Mouse (Mus musculus): ENCODE data around the gene Olfr284. TPM values are rescaled to one million over a fixed set of nuclear protein-coding genes. Genes with fewer than 3 reads are reported as not detected.
A peak's percentile ranks its signal among the peaks of the same experiment; 100 is the strongest.

Gene Olfr284
- polyA plus RNA-seq, 1 experiment from 2014 or later, result not detected

GRCm38 (mm10) chr15:98315703-98316102 is 25.1 kb downstream of the Olfr284 start:
- no peak for DNase-seq (ENCODE audit: low spot score)

GRCm38 (mm10) chr15:98295628-98296551 is 44.9 kb downstream of the Olfr284 start, which contains the start of gene Zfp641:
TSS of gene Zfp641 (minus strand) at chr15:98296161.
- H3K4me3 ChIP-seq (ENCODE audit: low read depth, low read length), result peak within 1 kb of the TSS; percentile 58
- no peaks in the 10 kb centered on the region for H3K36me3 ChIP-seq (ENCODE audit: control insufficient read depth, insufficient read depth, low read length)
- H3K27ac ChIP-seq (replicated peaks), result no peak within 1 kb of the TSS
- no peaks in the 10 kb centered on the region for H3K4me1 ChIP-seq (replicated peaks; ENCODE audit: control insufficient read depth, insufficient read depth)
- no peaks in the 10 kb centered on the region for H3K9me3 ChIP-seq (ENCODE audit: control insufficient read depth, low read length)
- peak; percentile 50 for DNase-seq (ENCODE audit: low spot score)
- ATAC-seq (ENCODE audit: low FRiP score, low TSS enrichment), result peak; percentile 63
- 3% methylated on average over 39 of the region's 60 CpGs for WGBS
- H3K27me3 ChIP-seq (ENCODE audit: control insufficient read depth, insufficient read depth, low read length), result no peaks in the 10 kb centered on the region
- H3K9ac ChIP-seq (ENCODE audit: low read length), result peak within 1 kb of the TSS; percentile 64
- no peak for TF ChIP-seq CTCF (IDR thresholded peaks at IDR 0.05; ENCODE audit: low read depth)
- no peak for TF ChIP-seq EP300 (optimal IDR thresholded peaks at IDR 0.05)
- H3K4me2 ChIP-seq (replicated peaks; ENCODE audit: low read depth), result peak within 1 kb of the TSS; percentile 95

More at GRCm38 (mm10) chr15:98315703-98316102, 25.1 kb downstream of the Olfr284 start:
- TF ChIP-seq EP300 (optimal IDR thresholded peaks at IDR 0.05) (no peak), CTCF (IDR thresholded peaks at IDR 0.05; ENCODE audit: low read depth) (peak; percentile 16; the same call in 1 of the 2 replicates)
- Histone ChIP-seq H3K36me3 (ENCODE audit: control insufficient read depth, insufficient read depth, low read length) (no peaks in the 10 kb centered on the region), H3K9me3 (ENCODE audit: control insufficient read depth, low read length) (no peaks in the 10 kb centered on the region), H3K4me2 (replicated peaks; ENCODE audit: low read depth) (no peak overlapping the region), H3K27me3 (ENCODE audit: control insufficient read depth, insufficient read depth, low read length) (no peaks in the 10 kb centered on the region), H3K4me1 (replicated peaks; ENCODE audit: control insufficient read depth, insufficient read depth) (no peaks in the 10 kb centered on the region), H3K9ac (ENCODE audit: low read length) (no peak overlapping the region), H3K27ac (replicated peaks) (no peak overlapping the region), H3K4me3 (ENCODE audit: low read depth, low read length) (no peak overlapping the region)
- no peak for ATAC-seq (ENCODE audit: low FRiP score, low TSS enrichment)
- WGBS, result 40% methylated on average over 6 of the region's 6 CpGs

DNA sequence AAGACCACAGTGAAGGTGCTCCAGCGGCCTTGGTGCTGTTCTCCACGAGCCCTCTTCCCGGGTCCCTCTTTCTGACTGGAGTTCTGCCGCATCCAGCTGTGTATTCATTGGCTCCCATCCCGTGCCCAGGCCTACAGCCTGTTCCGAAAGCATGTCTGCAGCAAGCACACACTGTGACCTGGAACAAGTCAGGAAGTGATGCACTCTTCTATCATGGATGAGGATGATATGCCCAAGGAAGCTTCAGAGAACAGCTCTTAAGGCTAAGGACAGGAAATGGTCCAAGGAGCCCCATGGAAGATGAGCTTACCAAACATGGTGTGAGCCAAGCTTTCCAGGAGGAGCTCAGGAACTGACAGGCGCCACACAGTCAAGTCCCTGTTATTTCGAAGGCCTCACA is 47.1 kb downstream of the Olfr284 start:
- DNase-seq (ENCODE audit: low spot score), result no peak
- H3K4me1 ChIP-seq (replicated peaks; ENCODE audit: control insufficient read depth, insufficient read depth), result no peaks in the 10 kb centered on the region
- 93% methylated on average over 8 of the region's 8 CpGs for WGBS
- no peak overlapping the region for H3K27ac ChIP-seq (replicated peaks)
- no peak overlapping the region for H3K4me3 ChIP-seq (ENCODE audit: low read depth, low read length)
- H3K9me3 ChIP-seq (ENCODE audit: control insufficient read depth, low read length), result no peaks in the 10 kb centered on the region
- no peaks in the 10 kb centered on the region for H3K27me3 ChIP-seq (ENCODE audit: control insufficient read depth, insufficient read depth, low read length)
- H3K36me3 ChIP-seq (ENCODE audit: control insufficient read depth, insufficient read depth, low read length), result no peaks in the 10 kb centered on the region
- TF ChIP-seq CTCF (IDR thresholded peaks at IDR 0.05; ENCODE audit: low read depth) (no peak), EP300 (optimal IDR thresholded peaks at IDR 0.05) (no peak)
- ATAC-seq (ENCODE audit: low FRiP score, low TSS enrichment), result no peak
- H3K4me2 ChIP-seq (replicated peaks; ENCODE audit: low read depth), result no peak overlapping the region
- no peak overlapping the region for H3K9ac ChIP-seq (ENCODE audit: low read length)

Other genes with a start within 250 kb of the Olfr284 start
- 15.5 and 16.7 TPM in 2 replicates for gene Pfkm, start 248.4 kb downstream of the Olfr284 start, polyA plus RNA-seq (2015; fragmentation: Nextera tagmentation; extraction: Ambion mirVana)
- gene Senp1, start 247.2 kb downstream of the Olfr284 start, polyA plus RNA-seq (2015; fragmentation: Nextera tagmentation; extraction: Ambion mirVana), result 10.0 and 10.8 TPM in 2 replicates
- 31.3 and 31.9 TPM in 2 replicates for gene Asb8, start 175.4 kb downstream of the Olfr284 start, polyA plus RNA-seq (2015; fragmentation: Nextera tagmentation; extraction: Ambion mirVana)
- 0.92 and 0.95 TPM in 2 replicates for gene Ccdc184, start 173.8 kb downstream of the Olfr284 start, polyA plus RNA-seq (2015; fragmentation: Nextera tagmentation; extraction: Ambion mirVana)
- not detected in 2 replicates for gene Olfr288, start 145.4 kb downstream of the Olfr284 start, polyA plus RNA-seq (2015; fragmentation: Nextera tagmentation; extraction: Ambion mirVana)
- gene Gm44579, start 120.0 kb downstream of the Olfr284 start, polyA plus RNA-seq (2015; fragmentation: Nextera tagmentation; extraction: Ambion mirVana), result not detected in 2 replicates
- not detected in 2 replicates for gene Olfr287, start 119.9 kb downstream of the Olfr284 start, polyA plus RNA-seq (2015; fragmentation: Nextera tagmentation; extraction: Ambion mirVana)
- not detected in 2 replicates for gene Olfr286, start 106.5 kb downstream of the Olfr284 start, polyA plus RNA-seq (2015; fragmentation: Nextera tagmentation; extraction: Ambion mirVana)
- not detected in 2 replicates for gene H1fnt, start 83.7 kb downstream of the Olfr284 start, polyA plus RNA-seq (2015; fragmentation: Nextera tagmentation; extraction: Ambion mirVana)
- gene Zfp641, start 44.8 kb downstream of the Olfr284 start, polyA plus RNA-seq (2015; fragmentation: Nextera tagmentation; extraction: Ambion mirVana), result 0.22 and 0.30 TPM in 2 replicates
- gene Olfr285, start 23.6 kb downstream of the Olfr284 start, polyA plus RNA-seq (2015; fragmentation: Nextera tagmentation; extraction: Ambion mirVana), result not detected in 2 replicates
- gene Olfr283, start 40.0 kb upstream of the Olfr284 start, polyA plus RNA-seq (2015; fragmentation: Nextera tagmentation; extraction: Ambion mirVana), result not detected in 2 replicates
- gene Olfr282, start 90.2 kb upstream of the Olfr284 start, polyA plus RNA-seq (2015; fragmentation: Nextera tagmentation; extraction: Ambion mirVana), result not detected in 2 replicates
- not detected in 2 replicates for gene Olfr281, start 111.6 kb upstream of the Olfr284 start, polyA plus RNA-seq (2015; fragmentation: Nextera tagmentation; extraction: Ambion mirVana)
- gene OR5BS1P, start 128.9 kb upstream of the Olfr284 start, polyA plus RNA-seq (2015; fragmentation: Nextera tagmentation; extraction: Ambion mirVana), result not detected in 2 replicates
- gene Lalba, start 141.7 kb upstream of the Olfr284 start, polyA plus RNA-seq (2015; fragmentation: Nextera tagmentation; extraction: Ambion mirVana), result 0.42 and 0.70 TPM in 2 replicates
- not detected in 2 replicates for gene Olfr279, start 151.4 kb upstream of the Olfr284 start, polyA plus RNA-seq (2015; fragmentation: Nextera tagmentation; extraction: Ambion mirVana)
- 44.3 and 44.9 TPM in 2 replicates for gene Kansl2, start 193.3 kb upstream of the Olfr284 start, polyA plus RNA-seq (2015; fragmentation: Nextera tagmentation; extraction: Ambion mirVana)
- 20.8 and 23.9 TPM in 2 replicates for gene Ccnt1, start 229.9 kb upstream of the Olfr284 start, polyA plus RNA-seq (2015; fragmentation: Nextera tagmentation; extraction: Ambion mirVana)
- 0.19 and 0.36 TPM in 2 replicates for gene 4930415O20Rik, start 230.0 kb upstream of the Olfr284 start, polyA plus RNA-seq (2015; fragmentation: Nextera tagmentation; extraction: Ambion mirVana)

Measured in stomach, postnatal 0 days (tissue).